Mouse (Mus musculus): Measurements from ENCODE around the gene Creld1. TPM values are rescaled to one million over a fixed set of nuclear protein-coding genes. Genes with fewer than 3 reads are reported as not detected.

Gene Creld1
- 11.2 and 11.8 TPM in 2 replicates for polyA plus RNA-seq (2014; fragmentation: Nextera tagmentation; extraction: Ambion mirVana)

DNA sequence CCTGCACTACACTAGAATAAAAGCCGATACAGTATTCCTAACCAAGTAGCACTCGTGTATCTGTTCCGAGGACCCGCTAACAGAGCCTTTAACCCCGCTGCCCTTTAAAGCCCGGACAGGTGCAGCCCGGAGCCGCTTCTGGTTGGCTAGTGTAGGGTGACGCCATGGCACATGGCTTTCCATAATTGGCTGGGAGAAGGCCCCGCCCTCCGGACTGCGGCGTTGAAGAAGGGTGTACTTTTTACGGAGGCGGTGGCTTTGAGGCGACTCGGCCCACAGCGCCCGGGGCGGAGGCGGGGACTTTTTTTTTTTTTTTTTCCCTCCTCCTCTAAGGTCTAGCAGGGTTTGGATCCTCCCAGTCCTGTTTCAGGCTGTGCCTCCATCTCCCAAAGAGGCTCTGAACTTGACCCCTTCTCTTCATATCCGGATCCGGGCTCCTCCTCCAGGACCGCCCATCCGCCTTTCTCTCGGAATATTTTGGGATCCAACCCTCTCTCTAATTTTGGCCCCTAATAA, at the start of gene Creld1:
Gene Creld1, plus strand, starts transcription at position 198 of the 516 bp plus-strand sequence.
- Histone ChIP-seq H3K27ac (replicated peaks; ENCODE audit: low read depth, low read length) (no peak within 1 kb of the TSS), H3K4me1 (ENCODE audit: control insufficient read depth, insufficient read depth, low read length) (peaks cover 10% of the 10 kb centered on the region)
- WGBS, result under 1% methylated on average over 26 of the region's 26 CpGs

DNA sequence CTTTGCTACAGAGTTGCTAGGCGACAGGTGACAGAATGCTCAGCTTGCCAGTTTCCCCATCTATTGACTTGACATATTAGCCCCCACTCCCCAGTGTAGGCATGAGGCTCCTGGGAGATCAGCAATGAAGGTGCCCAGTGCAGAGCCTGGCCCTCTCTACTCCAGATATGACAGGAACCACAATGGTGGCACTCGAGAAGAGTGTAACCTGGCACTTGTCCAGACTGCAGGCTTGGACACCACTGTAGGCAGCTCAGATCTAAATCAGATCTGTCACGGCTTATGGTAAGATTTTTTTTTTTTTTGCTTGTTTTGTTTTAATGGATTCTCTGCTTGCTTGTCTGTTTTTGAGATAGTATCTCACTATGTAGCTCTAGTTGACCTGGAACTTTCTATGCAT, 49.4 kb upstream of the Creld1 start:
- Histone ChIP-seq H3K36me3 (ENCODE audit: control insufficient read depth, insufficient read depth, low read length) (no peaks in the 10 kb centered on the region), H3K4me2 (ENCODE audit: low read depth, severe bottlenecking) (no peak overlapping the region), H3K9me3 (ENCODE audit: control insufficient read depth, low read length) (no peaks in the 10 kb centered on the region), H3K27ac (replicated peaks; ENCODE audit: low read depth, low read length) (no peak overlapping the region), H3K4me3 (ENCODE audit: low read depth, low read length) (no peak overlapping the region), H3K27me3 (ENCODE audit: control insufficient read depth, insufficient read depth, low read length) (no peaks in the 10 kb centered on the region), H3K4me1 (ENCODE audit: control insufficient read depth, insufficient read depth, low read length) (no peaks in the 10 kb centered on the region), H3K9ac (ENCODE audit: low read length) (no peak overlapping the region)
- 87% methylated on average over 3 of the region's 3 CpGs for WGBS
- ATAC-seq (ENCODE audit: insufficient number of reproducible peaks, low FRiP score, low TSS enrichment, low read depth), result no peak
- no peak for DNase-seq (ENCODE audit: low spot score)

More for the DNA sequence above, at the start of gene Creld1:
- H3K4me2 ChIP-seq (ENCODE audit: low read depth, severe bottlenecking), result peak within 1 kb of the TSS; percentile 61
- H3K4me3 ChIP-seq (ENCODE audit: low read depth, low read length), result peak within 1 kb of the TSS; percentile 31
- peak; percentile 95 for ATAC-seq (ENCODE audit: insufficient number of reproducible peaks, low FRiP score, low TSS enrichment, low read depth)
- peak within 1 kb of the TSS; percentile 49; the same call in 1 of the 2 replicates for H3K9ac ChIP-seq (ENCODE audit: low read length)
- DNase-seq (ENCODE audit: low spot score), result peak; percentile 92
- H3K36me3 ChIP-seq (ENCODE audit: control insufficient read depth, insufficient read depth, low read length), result no peaks in the 10 kb centered on the region
- peaks cover 22% of the 10 kb centered on the region for H3K27me3 ChIP-seq (ENCODE audit: control insufficient read depth, insufficient read depth, low read length)
- no peaks in the 10 kb centered on the region for H3K9me3 ChIP-seq (ENCODE audit: control insufficient read depth, low read length)

DNA sequence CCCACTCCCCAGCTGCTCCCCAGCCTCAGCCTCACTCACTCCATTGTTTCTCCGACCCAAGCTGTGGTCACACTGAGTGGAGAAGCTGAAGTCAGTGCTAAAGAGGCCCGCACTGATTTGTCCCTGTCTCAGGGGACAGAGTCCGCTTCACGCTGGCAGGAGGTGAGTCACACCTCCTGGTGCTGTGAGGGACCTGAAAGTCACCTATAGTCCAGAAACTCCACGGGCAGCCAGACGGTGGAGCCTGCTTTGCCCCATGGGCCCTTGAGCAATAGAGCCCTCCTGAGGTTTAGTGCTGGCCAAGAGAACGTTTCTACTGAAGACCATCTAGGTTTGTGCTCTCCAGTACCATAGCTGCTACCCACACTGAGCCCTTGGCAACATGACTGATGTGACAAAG, 48.4 kb upstream of the Creld1 start:
- no peaks in the 10 kb centered on the region for H3K27me3 ChIP-seq (ENCODE audit: control insufficient read depth, insufficient read depth, low read length)

DNA sequence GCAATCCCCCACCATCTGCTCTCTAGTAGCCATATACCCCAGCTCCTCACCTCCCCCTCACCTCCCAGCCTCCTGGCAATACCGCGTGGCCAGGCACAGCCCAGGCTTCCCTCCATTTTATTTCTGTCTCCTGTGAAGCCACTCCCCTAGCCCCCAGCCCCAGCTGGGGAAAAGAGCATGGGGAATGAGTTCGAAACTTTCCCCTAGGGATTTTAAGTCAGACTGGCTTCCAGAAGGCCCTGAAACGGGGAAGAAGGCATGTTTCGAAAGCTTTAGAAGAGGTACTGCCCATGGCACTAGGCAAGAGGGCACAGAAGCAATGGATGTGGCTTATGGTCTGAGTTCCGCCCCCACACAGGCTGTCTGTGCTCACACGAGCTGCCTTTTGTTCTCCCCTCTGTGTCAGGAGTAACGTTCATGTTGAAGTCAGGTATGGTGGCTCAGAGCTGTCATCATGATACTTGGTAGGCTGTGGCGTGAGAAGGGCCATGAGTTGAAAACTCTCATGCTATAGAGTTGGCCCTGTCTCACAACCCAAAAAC, 47.4 kb upstream of the Creld1 start, which contains the start of gene Cidec:
Gene Cidec, minus strand, starts transcription at position 97 of the 542 bp plus-strand sequence.
- ATAC-seq (ENCODE audit: insufficient number of reproducible peaks, low FRiP score, low TSS enrichment, low read depth) (no peak), DNase-seq (ENCODE audit: low spot score) (no peak)
- WGBS, result 76% methylated on average over 9 of the region's 9 CpGs

More for the DNA sequence above, 48.4 kb upstream of the Creld1 start:
- no peak overlapping the region for H3K4me3 ChIP-seq (ENCODE audit: low read depth, low read length)
- H3K9me3 ChIP-seq (ENCODE audit: control insufficient read depth, low read length), result no peaks in the 10 kb centered on the region
- DNase-seq (ENCODE audit: low spot score), result no peak
- 75% methylated on average over 7 of the region's 7 CpGs for WGBS
- H3K9ac ChIP-seq (ENCODE audit: low read length), result no peak overlapping the region
- no peaks in the 10 kb centered on the region for H3K4me1 ChIP-seq (ENCODE audit: control insufficient read depth, insufficient read depth, low read length)
- H3K27ac ChIP-seq (replicated peaks; ENCODE audit: low read depth, low read length), result no peak overlapping the region
- H3K36me3 ChIP-seq (ENCODE audit: control insufficient read depth, insufficient read depth, low read length), result no peaks in the 10 kb centered on the region
- ATAC-seq (ENCODE audit: insufficient number of reproducible peaks, low FRiP score, low TSS enrichment, low read depth), result no peak
- no peak overlapping the region for H3K4me2 ChIP-seq (ENCODE audit: low read depth, severe bottlenecking)

DNA sequence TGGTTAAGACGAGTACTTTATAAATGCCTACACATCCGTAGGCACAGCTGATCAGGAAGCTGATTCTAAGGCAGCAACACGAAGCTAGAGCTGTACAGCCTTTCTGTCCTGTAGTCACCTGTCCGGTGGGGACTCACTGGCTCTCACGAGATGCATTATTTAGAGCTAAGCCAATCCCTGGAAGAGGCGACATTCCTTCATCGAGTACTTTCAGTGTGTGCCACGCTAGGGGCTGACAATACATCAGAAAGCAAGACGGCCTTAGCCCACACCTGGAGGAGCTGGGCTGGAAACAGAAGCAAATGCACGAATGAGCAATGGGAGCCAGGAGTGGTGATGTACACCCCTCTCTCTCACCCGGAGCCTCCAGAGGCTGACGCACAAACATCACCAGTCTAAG, 46.0 kb upstream of the Creld1 start:
- Histone ChIP-seq H3K9ac (ENCODE audit: low read length) (no peak overlapping the region), H3K4me3 (ENCODE audit: low read depth, low read length) (no peak overlapping the region), H3K36me3 (ENCODE audit: control insufficient read depth, insufficient read depth, low read length) (no peaks in the 10 kb centered on the region), H3K9me3 (ENCODE audit: control insufficient read depth, low read length) (no peaks in the 10 kb centered on the region), H3K27ac (replicated peaks; ENCODE audit: low read depth, low read length) (no peak overlapping the region), H3K4me1 (ENCODE audit: control insufficient read depth, insufficient read depth, low read length) (no peaks in the 10 kb centered on the region), H3K4me2 (ENCODE audit: low read depth, severe bottlenecking) (no peak overlapping the region), H3K27me3 (ENCODE audit: control insufficient read depth, insufficient read depth, low read length) (no peaks in the 10 kb centered on the region)
- ATAC-seq (ENCODE audit: insufficient number of reproducible peaks, low FRiP score, low TSS enrichment, low read depth) (no peak), DNase-seq (ENCODE audit: low spot score) (no peak)
- 79% methylated on average over 12 of the region's 12 CpGs for WGBS

More for the DNA sequence above, 47.4 kb upstream of the Creld1 start, which contains the start of gene Cidec:
- H3K4me3 ChIP-seq (ENCODE audit: low read depth, low read length), result no peak within 1 kb of the TSS
- H3K27ac ChIP-seq (replicated peaks; ENCODE audit: low read depth, low read length), result no peak within 1 kb of the TSS
- H3K4me1 ChIP-seq (ENCODE audit: control insufficient read depth, insufficient read depth, low read length), result no peaks in the 10 kb centered on the region
- H3K27me3 ChIP-seq (ENCODE audit: control insufficient read depth, insufficient read depth, low read length), result no peaks in the 10 kb centered on the region
- no peak within 1 kb of the TSS for H3K4me2 ChIP-seq (ENCODE audit: low read depth, severe bottlenecking)
- H3K9ac ChIP-seq (ENCODE audit: low read length), result no peak within 1 kb of the TSS
- H3K9me3 ChIP-seq (ENCODE audit: control insufficient read depth, low read length), result no peaks in the 10 kb centered on the region
- H3K36me3 ChIP-seq (ENCODE audit: control insufficient read depth, insufficient read depth, low read length), result no peaks in the 10 kb centered on the region

DNA sequence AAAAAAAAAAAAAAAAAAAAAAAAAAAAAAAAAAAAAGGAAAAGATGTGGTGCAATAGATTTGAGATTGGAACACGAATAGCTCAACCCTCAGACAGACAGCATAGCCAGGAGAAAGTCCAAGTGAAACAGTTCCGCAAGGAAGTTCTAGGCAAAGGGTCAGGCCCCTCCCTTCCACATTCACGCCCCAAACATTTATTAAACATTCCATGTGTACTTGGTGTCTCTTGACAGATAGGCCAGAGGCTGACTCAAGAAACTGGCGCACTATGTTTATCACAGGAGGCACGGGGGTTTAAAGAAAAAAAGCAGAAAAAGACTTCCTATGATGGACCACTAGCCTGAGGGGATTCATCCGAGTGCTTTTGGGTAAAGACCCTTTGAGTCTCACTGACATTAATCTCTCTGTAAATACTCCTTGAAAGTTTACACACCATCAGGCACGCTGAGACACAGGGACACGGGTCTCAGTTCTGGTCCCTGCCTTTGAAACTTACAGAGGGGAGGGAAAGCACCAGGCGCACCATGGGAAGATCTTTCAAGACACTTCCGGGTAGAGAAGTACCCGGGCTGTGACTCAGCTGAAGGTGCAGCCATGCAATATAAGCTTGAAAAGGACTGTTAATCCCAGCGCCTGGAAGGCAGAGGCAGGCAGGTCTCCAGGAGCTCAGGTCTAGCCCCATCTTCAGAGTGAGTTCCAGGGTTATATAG, 44.2 kb upstream of the Creld1 start:
- ATAC-seq (ENCODE audit: insufficient number of reproducible peaks, low FRiP score, low TSS enrichment, low read depth) (no peak), DNase-seq (ENCODE audit: low spot score) (no peak)
- no peaks in the 10 kb centered on the region for H3K27me3 ChIP-seq (ENCODE audit: control insufficient read depth, insufficient read depth, low read length)
- no peaks in the 10 kb centered on the region for H3K9me3 ChIP-seq (ENCODE audit: control insufficient read depth, low read length)
- no peak overlapping the region for H3K4me3 ChIP-seq (ENCODE audit: low read depth, low read length)
- WGBS, result 58% methylated on average over 12 of the region's 12 CpGs
- no peaks in the 10 kb centered on the region for H3K36me3 ChIP-seq (ENCODE audit: control insufficient read depth, insufficient read depth, low read length)
- H3K27ac ChIP-seq (replicated peaks; ENCODE audit: low read depth, low read length), result no peak overlapping the region
- H3K4me1 ChIP-seq (ENCODE audit: control insufficient read depth, insufficient read depth, low read length), result 0 out of 2 replicates have a peak, but pooled peaks cover 4% of the 10 kb centered on the region
- H3K4me2 ChIP-seq (ENCODE audit: low read depth, severe bottlenecking), result no peak overlapping the region
- no peak overlapping the region for H3K9ac ChIP-seq (ENCODE audit: low read length)

DNA sequence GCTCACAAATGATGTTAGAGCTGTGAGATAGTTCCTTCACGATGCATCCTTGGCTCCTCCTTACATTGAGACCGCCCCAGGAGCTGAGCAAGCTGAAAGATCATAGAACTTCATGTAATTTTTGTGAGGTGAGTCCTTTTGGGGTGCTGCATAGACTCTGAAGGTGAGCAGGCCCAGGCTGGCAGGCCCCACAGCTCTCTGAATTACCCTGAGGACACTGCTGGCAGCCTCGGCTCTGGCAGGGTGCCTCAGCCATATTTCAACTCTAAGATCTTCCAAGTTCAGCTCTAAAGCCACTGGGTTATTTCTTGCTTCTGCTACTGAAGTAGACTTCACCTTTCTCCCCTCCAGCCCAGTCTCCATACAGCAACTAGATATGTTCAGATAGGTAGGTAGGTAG, 42.4 kb upstream of the Creld1 start:
- Histone ChIP-seq H3K9ac (ENCODE audit: low read length) (no peak overlapping the region), H3K4me3 (ENCODE audit: low read depth, low read length) (no peak overlapping the region), H3K4me1 (ENCODE audit: control insufficient read depth, insufficient read depth, low read length) (0 out of 2 replicates have a peak, but pooled peaks cover 4% of the 10 kb centered on the region), H3K27me3 (ENCODE audit: control insufficient read depth, insufficient read depth, low read length) (no peaks in the 10 kb centered on the region), H3K9me3 (ENCODE audit: control insufficient read depth, low read length) (no peaks in the 10 kb centered on the region), H3K4me2 (ENCODE audit: low read depth, severe bottlenecking) (no peak overlapping the region), H3K36me3 (ENCODE audit: control insufficient read depth, insufficient read depth, low read length) (no peaks in the 10 kb centered on the region), H3K27ac (replicated peaks; ENCODE audit: low read depth, low read length) (no peak overlapping the region)
- WGBS, result 80% methylated on average over 3 of the region's 3 CpGs
- no peak for ATAC-seq (ENCODE audit: insufficient number of reproducible peaks, low FRiP score, low TSS enrichment, low read depth)
- no peak for DNase-seq (ENCODE audit: low spot score)

DNA sequence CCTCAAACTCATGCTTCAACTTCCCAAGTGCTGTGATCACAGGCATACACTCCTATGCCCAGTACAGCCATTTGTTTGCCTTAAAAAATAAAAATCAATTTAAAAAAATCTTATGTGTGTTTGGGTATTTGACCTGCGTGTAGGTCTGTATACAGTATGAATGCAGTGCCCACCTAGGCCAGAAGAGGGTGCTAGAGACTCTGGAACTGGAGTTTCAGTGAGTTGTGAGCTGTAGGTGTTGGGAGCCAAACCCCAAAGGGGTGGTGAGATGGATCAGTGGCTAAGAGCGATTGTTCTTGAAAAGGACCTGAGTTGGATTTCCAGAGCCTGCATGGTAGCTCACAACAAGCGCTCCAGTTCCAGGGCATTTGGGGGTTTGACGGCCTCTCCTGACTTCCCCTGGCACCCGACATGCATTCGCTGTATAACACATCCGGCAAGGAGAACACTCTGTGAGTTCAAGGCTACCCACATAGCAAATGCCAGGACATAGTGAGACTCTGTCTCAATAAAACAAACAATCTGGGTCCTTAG, 41.9 kb upstream of the Creld1 start:
- no peaks in the 10 kb centered on the region for H3K36me3 ChIP-seq (ENCODE audit: control insufficient read depth, insufficient read depth, low read length)
- 0 out of 2 replicates have a peak, but pooled peaks cover 4% of the 10 kb centered on the region for H3K4me1 ChIP-seq (ENCODE audit: control insufficient read depth, insufficient read depth, low read length)
- H3K9ac ChIP-seq (ENCODE audit: low read length), result no peak overlapping the region
- 54% methylated on average over 7 of the region's 7 CpGs for WGBS
- no peak for ATAC-seq (ENCODE audit: insufficient number of reproducible peaks, low FRiP score, low TSS enrichment, low read depth)
- no peak overlapping the region for H3K27ac ChIP-seq (replicated peaks; ENCODE audit: low read depth, low read length)
- no peak overlapping the region for H3K4me2 ChIP-seq (ENCODE audit: low read depth, severe bottlenecking)
- no peak overlapping the region for H3K4me3 ChIP-seq (ENCODE audit: low read depth, low read length)
- H3K27me3 ChIP-seq (ENCODE audit: control insufficient read depth, insufficient read depth, low read length), result no peaks in the 10 kb centered on the region
- peak; percentile 87 for DNase-seq (ENCODE audit: low spot score)
- no peaks in the 10 kb centered on the region for H3K9me3 ChIP-seq (ENCODE audit: control insufficient read depth, low read length)
